Mouse (Mus musculus) kidney, adult 2 months (tissue): ENCODE measurements around the gene Iqsec2. TPM values are rescaled to one million over a fixed set of nuclear protein-coding genes. Genes with fewer than 3 reads are reported as not detected.
"Not testable (repeated sequence)": the region's sequence is repeated elsewhere in the genome, so short reads cannot be mapped to it uniquely, and the experiment has no call there.

Experiments used
- DNase-seq: peaks from one replicate; pipeline ENCODE4 v3.0.0; 2021
- H3K27ac ChIP-seq: fragments of 200-500 bp; 2 replicates; pipeline ENCODE4 v1.5.1; 2012; ENCODE audit warnings: low read depth, low read length, control low read depth, inconsistent platforms; ENCODE audit not compliant: insufficient read depth
- H3K27me3 ChIP-seq: fragments of 200-500 bp; replicated peaks from 2 replicates; pipeline ENCODE4 v1.6.1; 2012; ENCODE audit warnings: mild to moderate bottlenecking, moderate library complexity, low read length, inconsistent platforms; ENCODE audit not compliant: control insufficient read depth, insufficient read depth
- H3K36me3 ChIP-seq: fragments of 200-500 bp; 2 replicates; pipeline ENCODE4 v1.6.1; 2012; ENCODE audit warnings: mild to moderate bottlenecking, moderate library complexity, low read length, inconsistent platforms; ENCODE audit not compliant: control insufficient read depth, insufficient read depth
- H3K4me1 ChIP-seq: fragments of 200-500 bp; 2 replicates; pipeline ENCODE4 v1.6.1; 2011; ENCODE audit warnings: low read length; ENCODE audit not compliant: control insufficient read depth, insufficient read depth
- H3K4me3 ChIP-seq: fragments of 200-500 bp; 2 replicates; pipeline ENCODE4 v1.5.1; 2011; ENCODE audit warnings: mild to moderate bottlenecking, low read depth, low read length, control low read depth; ENCODE audit not compliant: insufficient read depth
- CTCF ChIP-seq: fragments of 200-500 bp; conservative IDR thresholded peaks from 2 replicates; pipeline ENCODE4 v1.5.1; 2011; ENCODE audit warnings: low read depth, mild to moderate bottlenecking, control low read depth, low read length, moderate library complexity, mixed read lengths; ENCODE audit not compliant: insufficient read depth, insufficient read length
- POLR2A ChIP-seq: fragments of 200-500 bp; IDR thresholded peaks from one replicate; pipeline ENCODE4 v1.6.1; 2011; ENCODE audit warnings: low read depth, low read length, control low read depth
- WGBS: fragments of 180-500 bp; shearing (Covaris S2); methylation state at CpG from one replicate; pipeline ENCODE4 v1.1.7; 2018; 5-methylcytosine and 5-hydroxymethylcytosine counted together
- polyA plus RNA-seq: library from polyadenylated mRNA; depleted of rRNA; stranded (reverse); fragments of >200 nt; gene quantifications from 2 replicates; pipeline ENCODE4 v1.2.3, GENCODE M21; 2012; rRNA removed

The Iqsec2 gene
- polyA plus RNA-seq, 1 experiment: 89.8 TPM

DNA sequence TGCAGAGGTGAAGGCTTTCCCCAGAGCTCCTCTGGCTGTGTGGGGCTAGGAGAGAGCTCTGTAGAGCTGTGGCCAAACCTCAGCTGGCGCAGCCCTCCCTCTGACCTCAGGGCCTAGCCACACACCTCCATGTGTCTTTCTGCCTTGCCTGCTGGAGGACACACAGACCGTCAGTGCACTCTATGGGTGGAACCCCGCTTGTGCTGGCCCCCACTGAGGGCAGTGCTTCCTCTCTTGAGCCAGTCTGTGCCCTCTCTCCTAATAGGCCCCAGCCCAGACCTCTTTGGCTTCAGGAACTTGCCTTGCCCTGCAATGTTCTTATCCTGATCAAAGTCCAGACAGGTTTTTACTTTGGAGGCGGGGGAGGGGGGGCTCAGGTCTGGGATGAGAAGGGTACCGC lies 80.2 kb downstream of the Iqsec2 start:
- H3K27ac ChIP-seq: peak overlapping the region; percentile 46
- peak; percentile 35 for DNase-seq
- TF ChIP-seq POLR2A: no peak
- no peak; the same call in 1 of the 2 replicates for TF ChIP-seq CTCF
- H3K4me3 ChIP-seq: no peak overlapping the region
- peaks cover 6% of the 10 kb centered on the region; the same call in 1 of the 2 replicates for H3K4me1 ChIP-seq
- 73% methylated on average over 5 of the region's 5 CpGs for WGBS
- no peaks in the 10 kb centered on the region for H3K36me3 ChIP-seq
- no peaks in the 10 kb centered on the region for H3K27me3 ChIP-seq

DNA sequence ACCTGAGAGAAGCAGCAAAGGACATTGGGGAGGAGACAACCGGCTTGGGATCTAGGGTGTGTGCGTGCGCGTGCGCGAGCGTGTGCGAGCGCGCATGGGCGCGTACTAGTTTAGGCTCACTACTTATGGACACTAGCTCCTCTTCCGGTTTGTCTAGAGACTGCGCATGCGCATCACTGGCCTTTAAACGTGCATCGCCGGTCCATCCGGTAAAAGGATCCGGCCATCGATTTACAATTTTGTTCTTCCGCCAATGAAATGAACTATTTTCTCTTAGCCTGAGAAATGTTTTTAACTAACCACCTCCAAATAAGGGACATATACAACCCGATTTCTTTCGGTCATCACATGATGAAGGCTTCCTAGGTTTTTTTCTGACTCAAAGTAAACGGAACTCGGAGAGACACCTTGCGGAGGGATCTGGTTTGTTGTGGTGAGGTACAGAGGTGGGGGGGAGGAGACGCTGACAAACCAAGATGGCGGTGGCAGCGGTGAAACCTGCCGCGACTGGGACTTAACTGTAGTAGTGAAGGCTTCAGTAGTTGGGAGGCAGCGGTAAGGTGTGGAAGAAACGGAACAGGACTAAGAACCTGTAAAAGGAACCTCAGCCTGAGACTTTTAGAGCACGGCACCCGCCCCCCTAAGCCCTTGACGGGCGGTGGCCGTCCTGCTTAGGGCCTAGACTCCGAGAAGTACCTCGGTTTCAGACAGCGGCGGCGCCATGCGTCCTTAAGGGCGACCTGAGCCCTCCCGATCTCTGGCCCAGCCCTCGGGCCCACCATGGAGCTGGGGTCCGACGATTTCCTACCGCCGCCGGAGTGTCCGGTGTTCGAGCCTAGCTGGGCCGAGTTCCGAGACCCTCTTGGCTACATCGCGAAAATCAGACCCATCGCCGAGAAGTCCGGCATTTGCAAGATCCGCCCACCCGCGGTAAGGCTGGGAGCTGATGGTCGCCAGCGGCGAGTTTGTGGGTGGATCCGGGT lies 89.0 kb downstream of the Iqsec2 start, which contains the start of gene Kdm5c:
TSS of gene Kdm5c (plus strand) at position 240 of the 983 bp plus-strand sequence.
- Histone ChIP-seq H3K27me3 (no peaks in the 10 kb centered on the region), H3K4me1 (peaks cover 9% of the 10 kb centered on the region; the same call in 1 of the 2 replicates), H3K4me3 (peak within 1 kb of the TSS; percentile 87), H3K36me3 (no peaks in the 10 kb centered on the region), H3K27ac (peak within 1 kb of the TSS; percentile 92)
- peak; percentile 98 for DNase-seq
- WGBS: under 1% methylated on average over 67 of the region's 69 CpGs
- TF ChIP-seq CTCF: no peak
- peak; percentile 45 for TF ChIP-seq POLR2A

DNA sequence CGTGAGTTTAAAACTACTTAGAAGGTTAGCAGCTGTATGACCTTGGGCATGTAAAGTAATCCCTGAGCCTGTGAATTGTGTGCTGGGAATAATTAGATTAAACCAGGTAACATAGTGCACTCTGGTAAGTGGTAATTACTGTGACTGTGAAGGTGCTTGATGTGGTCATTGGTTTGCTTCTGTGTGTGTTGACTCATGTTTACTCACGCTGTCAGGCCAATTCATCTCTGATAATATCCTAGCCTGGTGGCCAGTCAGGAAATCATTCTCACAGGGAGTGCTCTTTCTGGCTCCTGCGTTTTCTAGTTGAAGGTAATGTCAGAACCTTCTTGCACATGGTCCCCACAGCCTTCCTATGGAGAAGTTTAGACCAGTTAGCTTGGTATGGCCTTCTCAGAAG lies 90.1 kb downstream of the Iqsec2 start:
- no peaks in the 10 kb centered on the region for H3K27me3 ChIP-seq
- H3K27ac ChIP-seq: no peak overlapping the region
- peak overlapping the region; percentile 87 for H3K4me3 ChIP-seq
- no peaks in the 10 kb centered on the region; the same call in 1 of the 2 replicates for H3K36me3 ChIP-seq
- 0% methylated on average over 3 of the region's 3 CpGs for WGBS
- H3K4me1 ChIP-seq: peaks cover 9% of the 10 kb centered on the region; the same call in 1 of the 2 replicates
- no peak for DNase-seq
- TF ChIP-seq POLR2A (no peak), CTCF (no peak)

DNA sequence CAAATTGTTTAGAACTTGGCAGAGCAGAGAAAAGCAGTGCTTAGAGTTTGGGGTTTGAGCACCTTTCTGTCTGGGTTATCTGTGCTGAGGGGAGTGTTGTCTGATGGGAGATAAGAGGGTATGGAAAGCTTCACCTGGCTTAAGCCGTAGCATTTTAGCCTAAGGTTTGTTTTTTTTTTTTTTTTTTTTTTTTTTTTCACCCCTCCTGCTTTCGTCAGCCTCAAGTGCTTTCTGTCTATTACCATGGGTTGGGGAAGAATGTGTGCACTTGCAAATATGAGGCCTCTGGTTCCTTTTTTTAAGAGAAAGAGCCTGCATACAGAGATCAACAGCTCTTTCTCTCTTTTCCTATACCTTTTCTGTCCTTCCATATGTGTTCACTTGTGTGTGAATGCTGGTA lies 91.7 kb downstream of the Iqsec2 start:
- no peak for DNase-seq
- no peak overlapping the region for H3K4me3 ChIP-seq
- peaks cover 9% of the 10 kb centered on the region; the same call in 1 of the 2 replicates for H3K4me1 ChIP-seq
- no peaks in the 10 kb centered on the region for H3K27me3 ChIP-seq
- 40% methylated on average over 2 of the region's 2 CpGs for WGBS
- no peaks in the 10 kb centered on the region; the same call in 1 of the 2 replicates for H3K36me3 ChIP-seq
- H3K27ac ChIP-seq: no peak overlapping the region
- TF ChIP-seq POLR2A: no peak
- no peak for TF ChIP-seq CTCF

- H3K27me3 ChIP-seq, H3K36me3 ChIP-seq, H3K4me1 ChIP-seq, DNase-seq, H3K27ac ChIP-seq, H3K4me3 ChIP-seq: not testable (repeated sequence)
- WGBS: 72% methylated on average over 6 of the region's 6 CpGs
Observed at GRCm38 (mm10) chrX:152243140-152243539, 99.1 kb downstream of the Iqsec2 start.

DNA sequence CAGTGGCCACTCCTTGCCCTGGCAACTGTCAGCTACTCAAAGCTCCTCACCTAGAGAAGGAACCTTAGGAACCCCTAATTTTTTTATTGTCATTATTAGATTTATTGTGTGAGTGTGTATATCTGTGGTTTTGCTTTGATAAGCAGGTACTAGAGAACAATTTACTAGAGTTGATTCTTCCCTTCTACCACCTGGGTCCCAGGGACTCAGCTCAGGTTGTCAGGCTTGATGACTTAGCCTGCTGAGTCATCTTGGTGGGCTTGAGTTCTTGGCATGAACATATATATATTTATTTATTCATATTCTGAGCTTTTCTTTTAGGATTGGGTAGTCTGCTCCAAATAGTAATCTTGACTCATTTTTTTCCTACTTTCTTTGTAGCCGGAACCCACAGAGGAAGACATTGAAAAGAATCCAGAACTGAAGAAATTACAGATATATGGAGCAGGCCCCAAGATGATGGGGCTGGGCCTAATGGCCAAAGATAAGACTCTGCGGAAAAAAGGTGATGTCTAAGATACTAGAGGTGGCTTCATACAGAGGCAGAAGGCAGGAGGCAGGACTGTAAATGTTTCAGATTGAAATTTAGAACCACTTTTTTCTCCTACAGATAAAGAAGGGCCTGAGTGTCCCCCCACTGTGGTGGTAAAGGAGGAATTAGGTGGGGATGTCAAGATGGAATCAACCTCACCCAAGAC lies 100.6 kb downstream of the Iqsec2 start:
- no peaks in the 10 kb centered on the region for H3K4me1 ChIP-seq
- H3K4me3 ChIP-seq: no peak overlapping the region
- no peak overlapping the region for H3K27ac ChIP-seq
- DNase-seq: no peak
- no peaks in the 10 kb centered on the region for H3K27me3 ChIP-seq
- 91% methylated on average over 2 of the region's 2 CpGs for WGBS
- peaks cover 6% of the 10 kb centered on the region for H3K36me3 ChIP-seq
- no peak for TF ChIP-seq CTCF
- no peak for TF ChIP-seq POLR2A

DNA sequence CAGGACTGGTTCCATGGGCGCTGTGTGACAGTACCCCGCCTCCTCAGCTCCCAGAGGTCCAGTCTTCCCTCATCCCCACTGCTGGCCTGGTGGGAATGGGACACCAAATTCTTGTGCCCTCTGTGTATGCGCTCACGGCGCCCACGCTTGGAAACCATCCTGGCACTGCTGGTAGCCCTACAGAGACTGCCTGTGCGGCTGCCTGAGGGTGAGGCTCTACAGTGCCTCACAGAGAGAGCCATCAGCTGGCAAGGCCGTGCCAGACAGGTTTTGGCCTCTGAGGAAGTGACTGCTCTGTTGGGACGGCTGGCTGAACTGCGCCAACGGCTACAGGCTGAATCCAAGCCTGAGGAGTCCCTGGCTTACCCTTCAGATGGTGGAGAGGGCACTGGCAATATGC lies 127.1 kb downstream of the Iqsec2 start:
- no peak for DNase-seq

More for the DNA sequence above, 127.1 kb downstream of the Iqsec2 start:
- 96% methylated on average over 11 of the region's 11 CpGs for WGBS
- no peak overlapping the region for H3K4me3 ChIP-seq
- no peak for TF ChIP-seq CTCF
- TF ChIP-seq POLR2A: no peak
- H3K36me3 ChIP-seq: no peaks in the 10 kb centered on the region; the same call in none of the 2 replicates
- H3K4me1 ChIP-seq: no peaks in the 10 kb centered on the region
- H3K27ac ChIP-seq: no peak overlapping the region
- H3K27me3 ChIP-seq: no peaks in the 10 kb centered on the region

Other genes starting within 250 kb of the Iqsec2 start
- 154 and 168 TPM in 2 replicates for gene Hsd17b10, start 142.4 kb upstream of the Iqsec2 start, polyA plus RNA-seq
- gene Ribc1, start 128.0 kb upstream of the Iqsec2 start, polyA plus RNA-seq: 1.1 and 1.4 TPM in 2 replicates
- 18.5 and 18.6 TPM in 2 replicates for gene Smc1a, start 127.8 kb upstream of the Iqsec2 start, polyA plus RNA-seq
- 41.7 and 42.6 TPM in 2 replicates for gene Kdm5c, start 88.8 kb downstream of the Iqsec2 start, polyA plus RNA-seq
- gene Kantr, start 183.2 kb downstream of the Iqsec2 start, polyA plus RNA-seq: 7.1 and 8.4 TPM in 2 replicates
- gene Tspyl2, start 198.2 kb downstream of the Iqsec2 start, polyA plus RNA-seq: 16.5 and 19.1 TPM in 2 replicates
- 2.2 TPM in 2 replicates for gene Gpr173, start 224.4 kb downstream of the Iqsec2 start, polyA plus RNA-seq